Mouse (Mus musculus) Patski (cell line): ENCODE data around the gene Vldlr. TPM values are rescaled to one million over a fixed set of nuclear protein-coding genes. Genes with fewer than 3 reads are reported as not detected.

Source experiments
- ATAC-seq: fragments of 100-300 bp; one replicate; pipeline ENCODE4 v1.8.0; 2021
- CTCF ChIA-PET: fragments of 350-600 bp; sonication (Branson Sonifier 250); formaldehyde crosslinking; loops from one replicate; lab custom pipeline; 2022; ENCODE audit warnings: inconsistent platforms; lab: Charles Lee
- POLR2A ChIA-PET: fragments of 350-600 bp; sonication (Branson Sonifier 250); formaldehyde crosslinking; loops from one replicate; lab custom pipeline; 2022; ENCODE audit warnings: antibody characterized with exemption, inconsistent platforms; lab: Charles Lee
- DNase-seq: peaks from one replicate; pipeline ENCODE4 v3.0.0-alpha.2; 2011; ENCODE audit warnings: low read depth, low spot score
- H3K27me3 ChIP-seq: fragments of 371-371 bp; one replicate; pipeline ENCODE4 v1.5.1; 2021
- CTCF ChIP-seq: fragments of 100-300 bp; IDR thresholded peaks from one replicate; pipeline ENCODE4 v1.5.1; 2021
- in situ Hi-C: fragments of 300-500 bp; cut with MboI; formaldehyde crosslinking; loops from 3 replicates; pipeline ENCODE4 v1.11.1; 2018; ENCODE audit warnings: low pct_unique_long_range_greater_than_20kb, mixed read lengths
- polyA plus RNA-seq: library from polyadenylated mRNA; unstranded; gene quantifications from one replicate; pipeline ENCODE4 v1.2.3, GENCODE M21; 2021

Vldlr gene
- polyA plus RNA-seq, 1 experiment from 2014 or later = 126 TPM

- in situ Hi-C loops = no loop called here
- H3K27me3 ChIP-seq = no peaks in the 10 kb centered on the region
- TF ChIP-seq CTCF = no peak
- DNase-seq (no peak), ATAC-seq (no peak)
- ChIA-PET CTCF (no interaction called here), POLR2A (no interaction called here)
Measured at GRCm38 (mm10) chr19:27228254-27228653, 12.0 kb downstream of the Vldlr start.

GRCm38 (mm10) chr19:27233386-27233785, 17.1 kb downstream of the Vldlr start:
- ATAC-seq = peak; percentile 44
- POLR2A ChIA-PET = interaction anchor here (1.1 to 1.6 kb wide), 3 partner anchors 9 to 15 kb away, joined by 3 to 5 read pairs (median 3); no protein-coding TSS in a partner anchor
- DNase-seq = peak; percentile 66
- CTCF ChIA-PET = interaction anchor here (1.0 to 1.3 kb wide), 4 partner anchors 9 to 62 kb away, joined by 3 to 4 read pairs (median 3); no protein-coding TSS in a partner anchor
- TF ChIP-seq CTCF = no peak
- in situ Hi-C loops = no loop called here
- no peaks in the 10 kb centered on the region for H3K27me3 ChIP-seq

DNA sequence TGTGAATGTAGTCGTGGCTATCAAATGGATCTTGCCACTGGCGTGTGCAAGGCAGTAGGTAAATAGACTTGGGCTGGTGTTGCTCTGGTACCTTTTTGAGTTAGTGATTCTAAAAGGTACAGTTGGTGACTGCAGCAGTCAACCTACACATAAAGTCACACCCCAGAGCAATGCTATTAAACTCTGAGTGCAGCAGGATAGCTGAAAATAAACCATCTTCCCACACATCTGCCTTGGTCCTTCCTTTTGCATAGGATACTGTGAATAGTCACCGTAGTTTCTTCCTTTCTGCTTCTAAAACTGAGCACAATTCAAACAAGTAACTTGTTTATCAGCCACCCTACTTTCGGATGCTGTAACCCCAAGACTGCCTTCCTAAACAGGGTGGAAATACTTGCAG, 23.6 kb downstream of the Vldlr start:
- POLR2A ChIA-PET = no interaction called here
- no peak for TF ChIP-seq CTCF

GRCm38 (mm10) chr19:27243527-27243926, 27.2 kb downstream of the Vldlr start:
- DNase-seq (no peak), ATAC-seq (no peak)
- in situ Hi-C loops = no loop called here
- TF ChIP-seq CTCF = no peak
- ChIA-PET CTCF (interaction anchor here (1.0 to 2.4 kb wide), 3 partner anchors 9 to 60 kb away, joined by 3 to 6 read pairs (median 3); no protein-coding TSS in a partner anchor), POLR2A (no interaction called here)
- H3K27me3 ChIP-seq = no peaks in the 10 kb centered on the region

More for the DNA sequence above, 23.6 kb downstream of the Vldlr start:
- no peaks in the 10 kb centered on the region for H3K27me3 ChIP-seq
- in situ Hi-C loops = no loop called here
- ATAC-seq (no peak), DNase-seq (no peak)
- CTCF ChIA-PET = interaction anchor here (1.1 kb wide), 1 partner anchor 17 kb away, joined by 3 read pairs; no protein-coding TSS in a partner anchor

- POLR2A ChIA-PET = interaction anchor here (0.6 kb wide), 1 partner anchor 394 kb away, joined by 4 read pairs; no protein-coding TSS in a partner anchor
- no peaks in the 10 kb centered on the region for H3K27me3 ChIP-seq
- no peak for ATAC-seq
- no peak for TF ChIP-seq CTCF
- no peak for DNase-seq
- CTCF ChIA-PET = interaction anchor here (1.3 kb wide), 1 partner anchor 12 kb away, joined by 3 read pairs; no protein-coding TSS in a partner anchor
- in situ Hi-C loops = no loop called here
Measured at GRCm38 (mm10) chr19:27254756-27255155, 38.5 kb downstream of the Vldlr start.

DNA sequence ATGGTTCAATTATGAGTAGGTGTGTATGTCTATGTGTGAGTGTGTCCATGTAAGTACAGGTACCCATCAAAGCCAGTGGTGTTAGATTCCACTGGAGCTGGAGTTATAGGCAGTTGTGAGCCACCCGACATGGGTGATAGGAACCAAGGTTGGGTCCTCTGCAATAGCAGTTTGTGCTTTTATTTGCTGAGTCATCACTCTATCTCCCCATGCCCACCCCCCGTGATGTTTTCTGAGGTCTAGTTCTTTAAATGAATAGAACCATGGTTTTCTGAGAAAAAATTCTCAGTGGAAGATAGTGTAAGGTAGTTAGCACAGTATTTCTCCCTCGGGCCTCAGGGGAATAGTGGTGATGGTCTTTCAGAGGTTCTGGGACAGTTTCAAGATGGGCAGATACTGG, 39.4 kb downstream of the Vldlr start:
- POLR2A ChIA-PET = no interaction called here
- H3K27me3 ChIP-seq = no peaks in the 10 kb centered on the region
- CTCF ChIA-PET = no interaction called here
- in situ Hi-C loops = no loop called here
- DNase-seq = no peak
- no peak for TF ChIP-seq CTCF
- no peak for ATAC-seq

DNA sequence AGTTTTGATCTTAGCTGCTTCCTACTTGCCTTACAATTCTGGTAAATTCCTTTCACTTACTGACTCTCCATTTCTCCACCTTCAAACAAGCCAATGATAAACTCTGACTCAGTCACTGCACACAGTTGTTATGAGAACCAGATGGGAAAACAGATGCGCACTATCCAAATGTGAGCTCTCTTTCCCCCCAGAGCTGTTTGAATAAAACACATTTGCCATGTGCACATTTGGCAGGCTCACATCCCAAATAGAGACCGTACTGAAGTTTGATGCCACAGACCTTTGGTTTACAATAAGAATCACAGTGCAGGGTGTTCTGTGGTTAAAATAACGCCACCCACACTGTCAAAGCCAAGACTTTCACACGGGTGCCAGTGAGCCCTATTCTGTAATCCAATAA, 43.8 kb downstream of the Vldlr start:
- CTCF ChIA-PET = interaction anchor here (1.0 to 1.5 kb wide), 2 partner anchors 33 to 38 kb away, joined by 3 to 4 read pairs; no protein-coding TSS in a partner anchor
- POLR2A ChIA-PET = interaction anchor here (0.5 kb wide), 1 partner anchor 535 kb away, joined by 3 read pairs; no protein-coding TSS in a partner anchor
- in situ Hi-C loops = no loop called here
- ATAC-seq = no peak
- no peak for TF ChIP-seq CTCF
- no peak for DNase-seq
- no peaks in the 10 kb centered on the region for H3K27me3 ChIP-seq

- no peak for ATAC-seq
Measured at GRCm38 (mm10) chr19:27260621-27261278, 44.5 kb downstream of the Vldlr start.

DNA sequence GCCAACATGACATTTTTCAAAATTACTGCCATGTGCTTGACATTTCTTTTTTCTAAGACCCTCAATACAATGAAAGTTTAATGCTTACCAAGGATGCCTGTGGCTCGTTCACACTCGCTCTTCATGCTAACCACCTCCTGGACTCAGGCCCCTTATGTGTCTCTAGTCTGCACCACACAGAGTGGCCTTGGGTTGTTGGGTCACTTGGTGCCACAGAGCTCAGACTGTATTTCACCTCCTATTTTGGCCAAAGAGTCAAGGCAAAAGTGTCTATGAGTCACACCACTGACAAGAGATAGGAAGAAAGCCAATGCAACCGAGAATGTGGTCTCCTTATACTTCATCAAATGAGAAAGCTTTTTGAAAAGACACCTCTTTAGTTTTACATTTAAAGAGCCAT, 45.9 kb downstream of the Vldlr start:
- TF ChIP-seq CTCF = no peak
- CTCF ChIA-PET = interaction anchor here (1.0 kb wide), 1 partner anchor 9 kb away, joined by 3 read pairs; no protein-coding TSS in a partner anchor
- POLR2A ChIA-PET = no interaction called here
- DNase-seq = no peak
- no peak for ATAC-seq
- H3K27me3 ChIP-seq = no peaks in the 10 kb centered on the region
- in situ Hi-C loops = no loop called here

More at GRCm38 (mm10) chr19:27260621-27261278, 44.5 kb downstream of the Vldlr start:
- TF ChIP-seq CTCF = no peak
- in situ Hi-C loops = no loop called here
- CTCF ChIA-PET = interaction anchor here (1.5 kb wide), 1 partner anchor 32 kb away, joined by 4 read pairs; no protein-coding TSS in a partner anchor
- DNase-seq = no peak
- POLR2A ChIA-PET = no interaction called here
- H3K27me3 ChIP-seq = no peaks in the 10 kb centered on the region

DNA sequence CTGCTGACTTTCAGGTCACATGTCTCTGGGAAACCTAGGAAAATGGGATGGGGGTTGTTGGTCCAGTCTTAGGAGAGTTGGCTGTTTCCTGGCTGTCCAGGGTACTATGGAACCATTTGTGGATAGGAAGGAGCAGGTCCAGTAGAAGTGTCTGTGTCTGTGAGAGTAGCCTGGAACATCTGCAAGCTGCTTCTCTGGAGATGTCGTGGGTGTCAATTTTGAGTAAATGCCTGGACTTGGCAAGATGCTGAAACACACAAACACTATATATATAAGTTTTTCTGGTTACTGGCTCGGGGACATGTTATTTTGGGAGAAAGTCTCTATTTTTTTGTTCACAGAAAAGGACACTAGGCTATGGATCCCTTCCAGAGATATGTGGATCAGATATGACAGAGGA, 57.1 kb downstream of the Vldlr start:
- no peak for TF ChIP-seq CTCF
- ChIA-PET POLR2A (no interaction called here), CTCF (no interaction called here)
- no peaks in the 10 kb centered on the region for H3K27me3 ChIP-seq
- in situ Hi-C loops = no loop called here
- no peak for DNase-seq
- ATAC-seq = no peak

GRCm38 (mm10) chr19:27274382-27274781, 58.1 kb downstream of the Vldlr start:
- in situ Hi-C loops = no loop called here
- H3K27me3 ChIP-seq = no peaks in the 10 kb centered on the region
- ATAC-seq (no peak), DNase-seq (no peak)
- no peak for TF ChIP-seq CTCF
- ChIA-PET CTCF (no interaction called here), POLR2A (interaction anchor here (0.5 kb wide), 1 partner anchor 96 kb away, joined by 8 read pairs; no protein-coding TSS in a partner anchor)
